Mouse (Mus musculus) bone marrow macrophage, adult 2 months (primary cell): ENCODE data around the gene Efcab11. TPM values are rescaled to one million over a fixed set of nuclear protein-coding genes. Genes with fewer than 3 reads are reported as not detected.

ENCODE experiments used
- H3K27ac ChIP-seq: 2 replicates; pipeline ENCODE4 v1.5.1; 2012; ENCODE audit warnings: low read depth, low read length; ENCODE audit not compliant: insufficient read depth
- H3K4me1 ChIP-seq: 2 replicates; pipeline ENCODE4 v1.6.1; 2012; ENCODE audit warnings: low read length; ENCODE audit not compliant: control insufficient read depth, insufficient read depth
- H3K4me3 ChIP-seq: 2 replicates; pipeline ENCODE4 v1.5.1; 2012; ENCODE audit warnings: mild to moderate bottlenecking, low read length, moderate library complexity; ENCODE audit not compliant: insufficient read depth
- CTCF ChIP-seq: IDR thresholded peaks from 2 replicates; pipeline ENCODE4 v1.5.1; 2012; ENCODE audit warnings: low read depth, mild to moderate bottlenecking, low read length, moderate library complexity
- POLR2A ChIP-seq: IDR thresholded peaks from 2 replicates; pipeline ENCODE4 v1.6.1; 2012; ENCODE audit warnings: mild to moderate bottlenecking, low read depth, low read length, borderline replicate concordance
- polyA plus RNA-seq: library from polyadenylated mRNA; stranded (reverse); fragments of >200 nt; gene quantifications from 2 replicates; pipeline ENCODE4 v1.2.4, GENCODE M21; 2012; ENCODE audit not compliant: missing spikeins, insufficient read depth, insufficient read length

Gene Efcab11
- polyA plus RNA-seq, 1 experiment, result 3.5 TPM

DNA sequence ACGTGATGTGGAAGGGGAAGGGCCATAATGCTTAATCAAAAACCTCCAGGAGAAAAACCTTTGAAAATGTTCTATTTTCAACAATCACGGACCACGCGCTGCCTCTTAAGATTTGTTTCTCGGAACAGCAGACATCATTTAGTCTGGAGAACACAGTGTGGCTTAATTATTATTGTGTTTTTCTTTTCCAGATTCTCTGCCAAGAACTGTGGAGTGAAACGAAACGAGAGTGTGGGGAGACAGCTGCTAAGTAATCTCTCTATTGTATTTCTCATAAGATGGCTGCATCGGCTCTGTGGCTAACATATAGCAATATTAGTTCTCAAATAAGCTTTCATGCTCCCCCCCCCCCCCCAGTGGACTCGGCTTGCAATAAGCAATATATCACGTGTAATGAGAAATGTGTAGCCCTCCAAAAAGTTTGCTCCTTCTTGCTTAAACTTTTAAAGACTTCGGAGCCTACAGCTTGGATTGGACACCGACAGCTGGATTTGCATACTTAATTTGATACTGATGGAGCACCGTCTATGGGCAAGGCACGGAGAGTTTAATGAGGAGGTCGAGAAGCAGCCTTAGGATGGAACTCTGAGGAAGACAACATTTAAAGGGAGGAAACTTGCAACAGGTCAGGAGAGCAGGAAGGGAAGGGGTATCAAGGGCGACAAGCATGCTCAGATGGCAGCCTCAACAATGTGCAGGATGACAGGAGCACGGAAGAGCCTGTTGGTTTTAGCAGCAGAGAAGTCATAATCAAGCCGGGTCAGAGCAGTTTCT lies 127.1 kb downstream of the Efcab11 start:
- Histone ChIP-seq H3K4me1 (peaks cover 7% of the 10 kb centered on the region; the same call in 1 of the 2 replicates), H3K27ac (no peak overlapping the region), H3K4me3 (no peak overlapping the region)
- TF ChIP-seq CTCF, result no peak
- TF ChIP-seq POLR2A, result no peak

DNA sequence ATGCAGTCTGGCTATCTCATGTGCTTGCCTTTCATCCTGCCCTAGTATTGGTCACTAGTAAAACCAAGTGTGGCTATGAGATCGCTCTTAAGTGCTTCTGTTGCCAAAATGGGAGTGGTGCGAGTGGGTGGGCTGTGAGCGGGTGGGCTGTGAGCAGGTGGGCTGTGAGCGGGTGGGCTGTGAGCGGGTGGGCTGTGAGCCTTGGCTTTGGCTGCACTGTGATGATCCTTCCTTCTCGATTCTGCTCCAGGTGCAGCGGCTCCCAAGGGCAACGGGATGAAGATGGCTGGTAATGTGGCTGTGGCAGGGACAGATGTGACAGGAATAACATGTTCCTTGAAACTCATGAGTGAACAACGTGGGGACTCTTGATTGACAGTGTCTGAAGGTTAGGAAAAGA lies 128.0 kb downstream of the Efcab11 start:
- no peak overlapping the region for H3K27ac ChIP-seq
- no peak overlapping the region for H3K4me3 ChIP-seq
- TF ChIP-seq CTCF, result no peak
- TF ChIP-seq POLR2A, result no peak

DNA sequence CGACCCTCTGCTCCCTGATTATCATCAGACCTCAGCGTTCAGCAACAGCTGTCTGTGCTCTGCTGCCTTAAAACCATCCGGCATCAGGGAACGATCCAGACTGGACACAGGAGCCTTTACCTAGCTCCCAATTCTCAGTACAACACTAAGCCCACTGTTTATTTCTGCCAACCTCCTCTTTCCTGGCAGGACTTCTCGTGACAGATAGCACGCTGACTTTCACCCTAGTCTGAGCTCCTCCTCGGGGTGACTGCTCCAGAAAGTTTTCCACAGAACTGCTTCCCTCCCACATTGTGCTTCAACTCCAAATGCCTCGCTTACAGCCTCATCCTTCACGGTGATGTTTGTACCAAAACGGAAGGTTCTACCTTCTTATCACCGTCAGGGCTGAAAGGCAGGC lies 131.3 kb downstream of the Efcab11 start:
- Histone ChIP-seq H3K4me1 (peaks cover 6% of the 10 kb centered on the region; the same call in 1 of the 2 replicates), H3K27ac (no peak overlapping the region), H3K4me3 (no peak overlapping the region)
- TF ChIP-seq POLR2A, result no peak
- no peak for TF ChIP-seq CTCF

More for the DNA sequence above, 128.0 kb downstream of the Efcab11 start:
- H3K4me1 ChIP-seq, result peaks cover 7% of the 10 kb centered on the region; the same call in 1 of the 2 replicates

DNA sequence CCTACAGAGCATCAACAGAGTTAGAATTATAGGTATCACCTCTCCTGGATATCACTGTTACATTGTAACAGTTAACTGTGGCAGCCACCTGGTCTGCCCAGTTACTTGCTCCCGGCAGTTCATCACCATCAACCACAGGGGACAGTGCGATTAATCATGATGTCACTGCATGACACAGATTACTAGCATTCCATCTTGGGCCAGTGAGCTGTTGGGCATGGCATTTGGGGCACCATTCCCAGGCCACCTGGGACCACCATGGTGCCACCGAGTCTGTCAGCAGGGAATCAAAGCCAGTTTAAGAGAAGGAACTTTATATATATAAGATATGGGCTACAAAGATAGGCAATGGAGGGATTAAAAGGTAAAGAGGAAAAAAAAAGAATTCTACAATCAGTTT lies 134.8 kb downstream of the Efcab11 start:
- H3K4me1 ChIP-seq, result 0 out of 2 replicates have a peak, but pooled peaks cover 2% of the 10 kb centered on the region
- H3K27ac ChIP-seq, result no peak overlapping the region
- no peak overlapping the region for H3K4me3 ChIP-seq
- no peak for TF ChIP-seq POLR2A
- no peak for TF ChIP-seq CTCF

DNA sequence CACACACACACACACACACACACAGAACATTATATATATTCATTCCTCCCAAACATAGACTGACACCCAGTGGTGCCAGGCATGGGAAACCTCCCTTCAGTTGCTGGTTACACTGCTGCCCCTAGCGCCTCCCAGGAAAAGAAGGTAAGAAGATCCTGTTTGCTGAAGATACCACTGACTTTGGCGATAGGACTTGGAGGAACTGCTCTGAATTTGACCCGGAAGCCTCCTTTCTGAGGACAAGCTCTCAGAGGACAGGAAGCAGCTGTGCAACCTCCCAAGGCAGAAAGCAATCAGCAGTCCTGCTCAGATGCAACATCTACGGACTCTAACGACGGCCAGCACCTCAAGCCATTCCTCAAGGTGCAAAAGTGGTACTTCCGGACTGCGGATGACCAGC lies 142.6 kb downstream of the Efcab11 start:
- TF ChIP-seq CTCF (no peak), POLR2A (no peak)
- no peak overlapping the region for H3K27ac ChIP-seq
- peaks cover 11% of the 10 kb centered on the region for H3K4me1 ChIP-seq
- H3K4me3 ChIP-seq, result no peak overlapping the region

DNA sequence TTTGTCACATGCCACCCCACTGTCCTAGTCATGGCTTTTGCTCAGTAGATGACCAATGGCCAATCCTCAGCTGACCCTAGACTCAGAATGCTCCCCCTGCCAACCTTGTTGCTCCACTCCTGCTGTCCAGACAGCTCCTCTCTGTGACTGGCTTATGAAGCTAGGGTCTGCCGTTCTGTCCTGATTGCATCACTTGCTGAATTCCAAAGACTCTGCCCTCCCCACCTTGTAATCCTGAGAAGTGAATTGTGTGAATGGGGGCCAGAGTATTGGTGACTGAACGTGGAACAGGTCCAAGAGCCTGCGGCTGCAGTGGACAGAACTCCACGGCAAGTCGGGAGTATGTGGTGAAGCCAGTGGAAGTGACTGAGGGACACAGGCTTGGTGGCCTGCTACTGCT lies 145.0 kb downstream of the Efcab11 start:
- Histone ChIP-seq H3K27ac (no peak overlapping the region), H3K4me1 (peaks cover 11% of the 10 kb centered on the region), H3K4me3 (no peak overlapping the region)
- TF ChIP-seq POLR2A (no peak), CTCF (no peak)

DNA sequence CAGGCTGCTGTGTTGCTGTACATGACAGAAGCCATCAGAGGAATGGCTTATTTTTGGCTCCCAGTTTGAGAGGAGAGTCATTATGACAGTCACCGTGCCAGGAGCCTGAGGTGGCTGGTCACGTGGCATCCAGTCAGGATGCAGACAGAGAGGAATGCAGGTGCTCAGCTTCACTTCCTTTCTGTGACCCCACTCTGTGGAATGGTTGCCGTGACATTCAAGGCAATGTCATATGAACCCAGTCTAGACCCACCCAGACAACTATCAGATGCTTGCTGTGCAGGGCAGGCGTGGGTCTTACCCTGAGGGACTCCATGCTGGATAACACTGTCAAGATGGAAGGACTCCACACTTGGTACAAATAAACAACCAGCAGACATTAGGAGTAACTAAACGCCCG lies 146.0 kb downstream of the Efcab11 start:
- Histone ChIP-seq H3K4me1 (peaks cover 11% of the 10 kb centered on the region), H3K27ac (no peak overlapping the region), H3K4me3 (no peak overlapping the region)
- TF ChIP-seq POLR2A (no peak), CTCF (no peak)

DNA sequence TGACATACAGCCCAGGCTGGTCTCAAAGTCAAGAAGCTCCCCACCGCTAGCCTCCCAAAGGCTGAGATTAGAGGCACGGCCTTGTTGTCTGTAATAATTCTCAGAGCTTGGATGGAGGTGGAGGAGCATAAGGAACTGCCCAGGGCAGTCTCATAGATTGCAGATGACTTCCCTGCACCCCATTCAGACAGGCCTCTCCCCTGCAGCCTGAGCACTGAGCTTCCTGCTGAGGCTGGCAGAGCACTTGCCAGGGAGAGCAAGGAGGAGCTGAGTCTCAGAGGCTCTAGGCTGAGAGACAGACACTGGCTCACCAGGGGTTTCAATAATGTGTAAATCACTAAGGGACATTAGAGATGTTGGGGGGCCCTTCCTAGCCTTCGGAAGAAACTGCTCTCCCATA lies 147.3 kb downstream of the Efcab11 start:
- no peak for TF ChIP-seq POLR2A
- TF ChIP-seq CTCF, result no peak
- Histone ChIP-seq H3K4me3 (no peak overlapping the region), H3K4me1 (peaks cover 11% of the 10 kb centered on the region), H3K27ac (no peak overlapping the region)

DNA sequence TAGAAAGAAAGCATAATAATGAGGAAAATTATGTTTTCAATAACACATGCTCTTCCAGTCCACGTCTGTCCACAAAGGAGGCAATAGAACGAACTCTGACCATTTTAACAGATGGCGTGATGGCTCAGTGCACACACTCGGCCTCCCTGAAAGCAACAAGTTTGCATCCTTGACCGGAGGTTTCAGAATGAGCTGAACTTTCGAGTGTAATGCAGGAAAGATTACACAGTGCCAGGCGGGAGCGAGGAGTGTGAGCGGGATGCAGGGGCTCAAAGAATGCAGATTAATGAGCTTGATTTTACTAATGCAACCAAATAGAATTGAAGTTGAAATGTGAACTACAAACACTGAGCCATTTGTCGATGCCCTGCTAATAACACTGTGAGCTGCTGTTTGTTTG lies 149.1 kb downstream of the Efcab11 start:
- TF ChIP-seq POLR2A, result no peak
- TF ChIP-seq CTCF, result no peak
- Histone ChIP-seq H3K4me3 (no peak overlapping the region), H3K27ac (no peak overlapping the region), H3K4me1 (peaks cover 8% of the 10 kb centered on the region)

DNA sequence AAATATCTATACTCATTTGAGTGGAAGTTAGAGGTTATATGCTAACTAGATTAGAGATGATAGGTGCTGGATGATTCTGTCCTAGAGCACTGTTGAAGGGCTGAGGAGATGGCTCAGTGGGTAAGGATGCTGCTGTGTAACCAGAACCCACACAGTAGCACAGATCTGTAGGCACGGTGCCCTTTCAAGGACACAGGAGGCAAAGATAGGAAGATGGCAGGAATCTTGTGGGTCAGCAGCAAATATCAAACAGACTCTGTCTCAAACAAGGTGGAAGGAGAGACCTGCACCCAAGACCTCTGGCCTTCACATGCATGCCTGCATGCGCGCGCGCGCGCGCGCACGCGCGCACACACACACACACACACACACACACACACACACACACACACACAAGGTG lies 160.0 kb downstream of the Efcab11 start:
- no peak for TF ChIP-seq CTCF
- no peak for TF ChIP-seq POLR2A
- Histone ChIP-seq H3K4me1 (no peaks in the 10 kb centered on the region), H3K27ac (no peak overlapping the region), H3K4me3 (no peak overlapping the region)

DNA sequence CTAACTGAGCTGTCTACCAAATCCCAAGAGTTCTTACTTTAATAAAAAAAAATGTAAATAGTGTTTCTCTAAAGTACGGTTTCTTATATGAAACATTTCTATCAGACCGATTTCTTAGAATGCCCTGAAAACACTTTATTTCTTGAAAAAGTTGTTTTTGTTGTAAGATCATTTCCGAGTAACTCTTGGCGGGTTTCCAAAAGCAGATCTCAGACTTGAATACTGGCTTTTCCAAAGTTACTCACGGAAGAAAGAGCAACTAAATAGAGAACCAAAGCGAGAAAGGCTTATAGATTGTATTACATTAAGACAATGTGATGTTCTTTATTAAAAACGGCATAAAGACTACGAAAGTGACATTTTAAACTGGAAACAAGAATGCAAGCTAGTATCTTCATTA lies 160.4 kb downstream of the Efcab11 start:
- H3K4me1 ChIP-seq, result no peaks in the 10 kb centered on the region
- TF ChIP-seq POLR2A (no peak), CTCF (no peak)
- no peak overlapping the region for H3K4me3 ChIP-seq
- H3K27ac ChIP-seq, result no peak overlapping the region
